Mouse (Mus musculus) brain, embryonic 14.5 days (tissue): ENCODE results near the gene Thap4.

Source experiments
- CTCF ChIP-seq: fragments of 200-500 bp; IDR thresholded peaks from 2 replicates; pipeline ENCODE4 v1.5.1; 2012; ENCODE audit warnings: inconsistent platforms, mild to moderate bottlenecking, moderate library complexity, borderline replicate concordance; ENCODE audit not compliant: insufficient read depth, insufficient read length; ENCODE audit errors: extremely low read depth
- POLR2A ChIP-seq: fragments of 200-500 bp; IDR thresholded peaks from 2 replicates; pipeline ENCODE4 v1.6.1; 2012; ENCODE audit warnings: mild to moderate bottlenecking, inconsistent platforms, borderline replicate concordance; ENCODE audit not compliant: poor library complexity, insufficient read depth, insufficient read length, severe bottlenecking; ENCODE audit errors: extremely low read depth

DNA sequence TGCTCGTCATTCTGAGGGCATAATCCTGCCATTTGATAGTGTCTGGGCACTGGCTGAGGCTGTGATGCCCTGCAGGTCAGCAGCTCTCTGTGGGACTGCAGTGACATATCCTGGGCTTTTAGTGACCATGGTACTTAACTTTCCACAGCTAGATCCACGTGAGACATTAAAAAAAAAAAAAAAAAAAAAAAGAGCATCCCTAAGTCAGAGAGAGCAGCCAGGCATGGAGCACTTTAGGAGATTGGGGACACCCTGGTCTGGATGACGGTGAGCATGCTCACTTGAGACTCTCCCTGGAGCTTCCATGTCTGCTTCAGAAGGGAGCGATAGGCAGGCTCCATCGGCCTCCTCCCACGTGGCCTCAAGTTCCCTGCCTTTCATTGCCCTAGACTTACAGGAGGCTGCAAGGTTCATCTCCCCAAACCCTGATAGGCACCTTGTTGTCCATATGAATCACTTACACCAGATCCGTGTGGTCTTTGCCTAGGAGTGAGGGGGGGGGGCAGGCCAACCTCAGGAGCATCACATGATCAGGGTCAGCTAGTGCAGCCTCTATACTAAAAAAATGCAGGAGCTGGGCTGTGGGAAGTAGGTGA lies 64.7 kb downstream of the Thap4 start:
- TF ChIP-seq CTCF (no peak), POLR2A (no peak)
